Mouse (Mus musculus): ENCODE measurements around the gene Trpm3.

Trpm3 gene

GRCm38 (mm10) chr19:22249076-22249475 is 110.2 kb downstream of the Trpm3 start:
- H3K27me3 ChIP-seq (ENCODE audit: control insufficient read depth, insufficient read depth, low read length, poor library complexity, severe bottlenecking): no peaks in the 10 kb centered on the region
- no peaks in the 10 kb centered on the region for H3K36me3 ChIP-seq (ENCODE audit: control insufficient read depth, insufficient read depth, low read length, poor library complexity, severe bottlenecking)

DNA sequence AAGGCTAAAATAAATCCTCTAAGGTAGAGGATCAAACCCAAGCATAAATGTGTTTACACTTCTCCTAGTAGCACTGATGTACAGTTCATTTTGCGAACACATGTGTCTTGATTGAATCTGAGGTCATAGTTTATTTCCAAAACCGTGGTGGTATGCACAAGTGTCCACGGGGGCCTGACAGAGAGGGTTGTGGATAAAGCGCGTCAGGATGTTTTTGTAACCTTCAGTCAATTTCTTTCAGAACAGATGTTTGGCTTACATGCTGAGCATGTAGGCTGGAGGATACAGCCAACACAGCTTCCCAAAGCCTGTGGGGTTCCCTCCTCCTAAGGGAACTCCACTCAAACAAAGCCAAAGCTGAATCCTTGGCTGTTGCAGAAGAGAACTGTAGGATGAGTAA is 134.1 kb downstream of the Trpm3 start:
- H3K36me3 ChIP-seq (ENCODE audit: control insufficient read depth, insufficient read depth, low read length, poor library complexity, severe bottlenecking): no peaks in the 10 kb centered on the region
- H3K27me3 ChIP-seq (ENCODE audit: control insufficient read depth, insufficient read depth, low read length, poor library complexity, severe bottlenecking): no peaks in the 10 kb centered on the region
- no peak for DNase-seq (ENCODE audit: low read depth, low spot score)

More at GRCm38 (mm10) chr19:22249076-22249475, 110.2 kb downstream of the Trpm3 start:
- DNase-seq (ENCODE audit: low read depth, low spot score): no peak

- no peaks in the 10 kb centered on the region for H3K27me3 ChIP-seq (ENCODE audit: control insufficient read depth, insufficient read depth, low read length, poor library complexity, severe bottlenecking)
- H3K36me3 ChIP-seq (ENCODE audit: control insufficient read depth, insufficient read depth, low read length, poor library complexity, severe bottlenecking): no peaks in the 10 kb centered on the region
- no peak for DNase-seq (ENCODE audit: low read depth, low spot score)
Measured at GRCm38 (mm10) chr19:22284651-22285050, 145.8 kb downstream of the Trpm3 start.

GRCm38 (mm10) chr19:22292671-22293070 is 153.8 kb downstream of the Trpm3 start:
- Histone ChIP-seq H3K36me3 (ENCODE audit: control insufficient read depth, insufficient read depth, low read length, poor library complexity, severe bottlenecking) (no peaks in the 10 kb centered on the region), H3K27me3 (ENCODE audit: control insufficient read depth, insufficient read depth, low read length, poor library complexity, severe bottlenecking) (no peaks in the 10 kb centered on the region)
- DNase-seq (ENCODE audit: low read depth, low spot score): no peak

DNA sequence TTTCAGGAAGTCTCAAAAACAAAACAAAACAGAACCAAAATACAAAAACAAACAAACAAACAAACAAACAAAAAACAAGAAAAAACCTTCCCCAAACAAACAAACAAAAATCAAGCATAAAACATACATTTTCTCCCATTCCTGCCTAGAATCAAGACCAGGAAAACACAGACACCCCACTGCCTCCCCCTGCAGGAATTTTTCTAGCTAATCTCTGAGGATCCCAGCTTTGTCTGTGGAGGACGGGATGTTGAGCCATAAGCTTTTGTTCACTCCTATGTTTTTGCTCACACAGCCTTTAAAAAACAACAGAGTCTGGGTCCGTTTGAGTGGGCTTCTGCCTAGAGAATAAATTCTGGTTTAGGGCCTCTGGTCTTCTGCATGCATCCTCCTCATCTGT is 162.1 kb downstream of the Trpm3 start:
- no peaks in the 10 kb centered on the region for H3K27me3 ChIP-seq (ENCODE audit: control insufficient read depth, insufficient read depth, low read length, poor library complexity, severe bottlenecking)
- H3K36me3 ChIP-seq (ENCODE audit: control insufficient read depth, insufficient read depth, low read length, poor library complexity, severe bottlenecking): no peaks in the 10 kb centered on the region
- no peak for DNase-seq (ENCODE audit: low read depth, low spot score)

DNA sequence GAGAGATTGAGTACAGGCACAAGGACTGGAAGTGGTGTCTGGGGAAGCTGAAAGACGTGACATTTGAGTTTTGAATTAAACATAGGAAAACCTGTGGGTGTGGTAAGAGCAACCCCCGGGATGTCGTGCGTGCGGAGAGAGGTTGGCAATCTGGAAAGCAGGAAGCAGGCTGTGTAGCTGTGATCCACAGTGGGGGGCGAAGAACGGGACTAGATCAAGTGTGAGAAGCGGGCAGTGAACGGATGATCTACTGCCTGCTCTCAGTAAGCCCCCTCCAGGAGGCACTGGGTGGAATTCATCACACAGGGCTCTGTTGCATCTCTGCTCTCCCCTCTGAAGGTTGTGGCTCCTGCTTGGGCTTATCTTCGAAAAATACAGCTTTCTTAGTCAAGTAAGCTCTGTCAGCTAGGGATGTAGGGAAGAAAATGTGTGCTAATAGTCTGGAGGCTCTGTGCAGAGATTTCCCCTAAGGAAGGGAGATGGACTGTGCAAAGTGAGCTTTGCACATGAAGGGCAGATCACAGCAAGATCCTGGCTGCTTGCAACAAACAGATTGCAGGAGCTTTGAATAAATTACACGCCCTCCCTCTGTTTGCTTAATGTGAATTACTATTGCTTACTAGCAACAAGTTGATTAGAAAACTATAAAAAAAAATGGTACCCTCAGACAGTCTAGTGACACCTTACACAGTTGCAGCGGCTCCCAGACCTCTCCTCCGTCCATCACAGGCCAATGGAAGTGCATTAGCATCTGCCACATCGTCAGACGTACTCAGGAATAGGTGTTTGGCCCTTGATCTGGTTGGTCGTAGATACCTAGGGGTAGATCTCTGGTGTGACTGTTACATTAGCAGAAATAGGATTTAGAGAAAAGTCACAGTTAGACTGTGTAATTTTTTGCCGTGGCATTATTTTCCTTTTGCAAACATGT is 164.4 kb downstream of the Trpm3 start:
- H3K27me3 ChIP-seq (ENCODE audit: control insufficient read depth, insufficient read depth, low read length, poor library complexity, severe bottlenecking): no peaks in the 10 kb centered on the region
- no peak for DNase-seq (ENCODE audit: low read depth, low spot score)
- H3K36me3 ChIP-seq (ENCODE audit: control insufficient read depth, insufficient read depth, low read length, poor library complexity, severe bottlenecking): no peaks in the 10 kb centered on the region

- Histone ChIP-seq H3K27me3 (ENCODE audit: control insufficient read depth, insufficient read depth, low read length, poor library complexity, severe bottlenecking) (no peaks in the 10 kb centered on the region), H3K36me3 (ENCODE audit: control insufficient read depth, insufficient read depth, low read length, poor library complexity, severe bottlenecking) (no peaks in the 10 kb centered on the region)
- peak; percentile 83 for DNase-seq (ENCODE audit: low read depth, low spot score)
Measured at GRCm38 (mm10) chr19:22303952-22304655, 165.3 kb downstream of the Trpm3 start.

DNA sequence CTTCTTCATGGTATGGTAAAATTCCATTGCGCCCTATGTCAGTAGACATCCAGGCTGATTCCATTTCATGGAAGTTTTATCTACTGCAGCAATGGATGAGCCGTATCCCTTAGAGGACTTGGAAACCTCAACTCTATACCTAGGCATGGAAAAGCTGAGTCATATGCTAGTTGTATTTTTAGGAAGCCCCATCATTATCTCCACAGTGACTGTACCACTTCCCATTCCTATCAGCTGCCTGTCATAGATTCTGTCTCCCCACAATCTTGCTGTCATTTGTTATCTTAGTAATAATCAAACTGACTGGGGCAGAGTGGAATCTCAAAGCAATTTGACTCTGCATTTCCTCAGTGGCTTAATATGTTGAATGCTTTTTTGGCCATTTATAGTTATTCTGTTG is 169.2 kb downstream of the Trpm3 start:
- no peaks in the 10 kb centered on the region for H3K36me3 ChIP-seq (ENCODE audit: control insufficient read depth, insufficient read depth, low read length, poor library complexity, severe bottlenecking)
- DNase-seq (ENCODE audit: low read depth, low spot score): no peak
- H3K27me3 ChIP-seq (ENCODE audit: control insufficient read depth, insufficient read depth, low read length, poor library complexity, severe bottlenecking): no peaks in the 10 kb centered on the region

GRCm38 (mm10) chr19:22317306-22317705 is 178.5 kb downstream of the Trpm3 start:
- Histone ChIP-seq H3K36me3 (ENCODE audit: control insufficient read depth, insufficient read depth, low read length, poor library complexity, severe bottlenecking) (no peaks in the 10 kb centered on the region), H3K27me3 (ENCODE audit: control insufficient read depth, insufficient read depth, low read length, poor library complexity, severe bottlenecking) (no peaks in the 10 kb centered on the region)
- DNase-seq (ENCODE audit: low read depth, low spot score): no peak

GRCm38 (mm10) chr19:22326813-22327212 is 188.0 kb downstream of the Trpm3 start:
- no peaks in the 10 kb centered on the region for H3K27me3 ChIP-seq (ENCODE audit: control insufficient read depth, insufficient read depth, low read length, poor library complexity, severe bottlenecking)
- no peak for DNase-seq (ENCODE audit: low read depth, low spot score)
- no peaks in the 10 kb centered on the region for H3K36me3 ChIP-seq (ENCODE audit: control insufficient read depth, insufficient read depth, low read length, poor library complexity, severe bottlenecking)

DNA sequence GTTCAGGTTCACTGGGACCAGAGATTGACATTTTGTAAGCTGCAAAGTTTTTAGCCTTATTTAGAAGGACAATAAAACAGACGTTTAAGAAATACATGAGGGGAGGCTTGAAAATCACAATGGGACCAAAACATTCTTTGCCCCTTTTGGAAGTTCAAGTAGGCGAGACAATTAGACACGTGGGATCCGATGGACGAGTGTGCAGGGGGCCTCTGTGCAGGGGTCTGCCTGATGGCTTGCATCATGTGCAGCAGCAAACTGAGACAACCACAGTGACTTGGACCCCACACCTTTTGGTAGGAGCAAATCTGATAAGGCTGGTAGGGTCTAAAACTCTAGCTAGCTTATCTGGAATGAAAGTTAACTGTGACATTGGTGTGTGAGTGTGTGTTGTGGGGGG is 188.4 kb downstream of the Trpm3 start:
- no peaks in the 10 kb centered on the region for H3K36me3 ChIP-seq (ENCODE audit: control insufficient read depth, insufficient read depth, low read length, poor library complexity, severe bottlenecking)
- no peaks in the 10 kb centered on the region for H3K27me3 ChIP-seq (ENCODE audit: control insufficient read depth, insufficient read depth, low read length, poor library complexity, severe bottlenecking)
- DNase-seq (ENCODE audit: low read depth, low spot score): no peak

- DNase-seq (ENCODE audit: low read depth, low spot score): no peak
- Histone ChIP-seq H3K27me3 (ENCODE audit: control insufficient read depth, insufficient read depth, low read length, poor library complexity, severe bottlenecking) (no peaks in the 10 kb centered on the region), H3K36me3 (ENCODE audit: control insufficient read depth, insufficient read depth, low read length, poor library complexity, severe bottlenecking) (no peaks in the 10 kb centered on the region)
Measured at GRCm38 (mm10) chr19:22336278-22336677, 197.4 kb downstream of the Trpm3 start.

DNA sequence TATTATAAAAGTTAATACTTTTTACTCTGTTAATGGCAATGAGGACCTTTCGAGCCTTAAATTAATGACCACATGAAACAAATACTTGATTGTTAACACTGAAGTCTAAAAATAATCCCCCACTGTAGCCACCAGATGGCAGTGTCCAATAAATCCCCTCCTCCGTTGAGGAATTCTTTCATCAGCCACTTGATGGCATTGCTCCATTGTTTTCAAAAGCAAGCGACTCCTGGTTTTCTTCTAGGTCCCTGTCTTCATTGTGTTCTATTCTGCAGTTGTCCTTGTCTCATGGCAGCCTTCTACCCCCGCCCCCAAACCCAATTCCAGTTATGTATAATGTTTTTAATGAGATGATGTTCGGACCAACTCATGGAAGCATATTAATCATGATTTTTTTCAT is 198.6 kb downstream of the Trpm3 start:
- DNase-seq (ENCODE audit: low read depth, low spot score): peak; percentile 23

DNA sequence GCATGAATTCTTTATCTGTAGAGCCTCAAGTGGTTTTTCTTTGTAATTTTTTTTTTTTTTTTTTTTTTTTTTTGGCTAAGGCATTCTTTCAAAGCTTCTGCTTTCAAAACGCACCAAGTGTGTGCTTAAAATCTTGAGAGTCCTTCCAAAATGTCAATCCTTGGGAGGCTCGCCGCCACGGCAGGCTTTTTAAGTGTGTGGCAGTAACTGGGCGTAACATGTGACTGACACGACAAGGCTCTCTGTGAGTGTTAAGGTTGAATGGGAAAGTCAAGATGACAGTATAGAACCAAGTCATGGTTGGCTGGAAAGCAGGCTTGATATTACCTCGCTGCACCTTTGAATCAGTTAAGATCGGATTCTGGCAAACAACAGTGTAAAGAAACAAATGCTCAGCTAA is 200.1 kb downstream of the Trpm3 start:
- no peaks in the 10 kb centered on the region for H3K27me3 ChIP-seq (ENCODE audit: control insufficient read depth, insufficient read depth, low read length, poor library complexity, severe bottlenecking)
- H3K36me3 ChIP-seq (ENCODE audit: control insufficient read depth, insufficient read depth, low read length, poor library complexity, severe bottlenecking): no peaks in the 10 kb centered on the region
- no peak for DNase-seq (ENCODE audit: low read depth, low spot score)

More for the DNA sequence above, 198.6 kb downstream of the Trpm3 start:
- no peaks in the 10 kb centered on the region for H3K27me3 ChIP-seq (ENCODE audit: control insufficient read depth, insufficient read depth, low read length, poor library complexity, severe bottlenecking)
- no peaks in the 10 kb centered on the region for H3K36me3 ChIP-seq (ENCODE audit: control insufficient read depth, insufficient read depth, low read length, poor library complexity, severe bottlenecking)

- Histone ChIP-seq H3K36me3 (ENCODE audit: control insufficient read depth, insufficient read depth, low read length, poor library complexity, severe bottlenecking) (no peaks in the 10 kb centered on the region), H3K27me3 (ENCODE audit: control insufficient read depth, insufficient read depth, low read length, poor library complexity, severe bottlenecking) (no peaks in the 10 kb centered on the region)
- no peak for DNase-seq (ENCODE audit: low read depth, low spot score)
Measured at GRCm38 (mm10) chr19:22354037-22354541, 215.2 kb downstream of the Trpm3 start.
